In genomic region chr6:29695975-29696374, GRCm38 (mm10) we compare ENCODE assay signal across 15 mouse cellular contexts. TPM values are rescaled to one million over a fixed set of nuclear protein-coding genes. Genes with fewer than 3 reads are reported as not detected.
DNase-seq lines count a peak whose midpoint lies in the region; ATAC-seq and TF ChIP-seq lines count a peak whose summit lies in the region.
"Had no signal": no experiment of that assay in that cellular context is flagged by ENCODE, and none has a peak within 500 bp of the region (broad histone marks: within the 10 kb centered on the region; RNA-seq: fewer than 3 reads in every experiment).

No protein-coding gene starts in this region.

- 65% methylated on average over 7 of the region's 7 CpGs for WGBS in heart, embryonic 10.5 days
- WGBS in heart, adult 2 months = 81% methylated on average over 7 of the region's 7 CpGs
- WGBS in kidney, postnatal 0 days = 69% methylated on average over 5 of the region's 7 CpGs

- ATAC-seq in kidney, postnatal 0 days (replicated peaks; ENCODE audit: low FRiP score, low read depth) = no peak
- ATAC-seq in erythroid progenitor cell, adult 5-6 weeks (replicated peaks; ENCODE audit: low FRiP score, poor library complexity, severe bottlenecking) = 0 out of 2 replicates have a peak, but pooled peaks have one; percentile 6
- ATAC-seq in megakaryocyte progenitor cell, adult 5-6 weeks (replicated peaks; ENCODE audit: poor library complexity) = peak; percentile 19; the same call in 1 of the 2 replicates
- ATAC-seq: forebrain, postnatal 0 days; intestine, embryonic 15.5 days; midbrain, embryonic 16.5 days had no signal

- no peak for DNase-seq in heart, embryonic 10.5 days (ENCODE audit: low spot score)
- no peak for DNase-seq in heart, adult 2 months
- DNase-seq in kidney, postnatal 0 days (ENCODE audit: low spot score) = no peak
- no peak for DNase-seq in kidney, postnatal 10 days
- no peak for DNase-seq in left cerebral cortex, adult 18-20 months (ENCODE audit: low spot score in 2 of 2)
- DNase-seq in cerebellum, postnatal 10 days = no peak
- DNase-seq: adrenal gland, postnatal 14 days; forebrain, postnatal 0 days; gastrocnemius, postnatal 25 days; lung, postnatal 14 days had no signal

- no peak for TF ChIP-seq EP300 in heart, adult 2 months (IDR thresholded peaks at IDR 0.05; ENCODE audit: insufficient read depth, low read depth, low read length)

- peak overlapping the region; percentile 90 for H3K4me3 ChIP-seq in heart, embryonic 10.5 days
- no peak overlapping the region for H3K4me3 ChIP-seq in heart, adult 2 months
- H3K4me3 ChIP-seq in kidney, postnatal 0 days (replicated peaks; ENCODE audit: low read depth, low read length) = no peak overlapping the region
- H3K4me3 ChIP-seq: intestine, embryonic 15.5 days had no signal

- no peaks in the 10 kb centered on the region for H3K9me3 ChIP-seq in heart, embryonic 10.5 days
- no peaks in the 10 kb centered on the region for H3K9me3 ChIP-seq in kidney, postnatal 0 days (replicated peaks; ENCODE audit: low read length)
- H3K9me3 ChIP-seq: intestine, embryonic 15.5 days; neural tube, embryonic 15.5 days had no signal

- no peak for TF ChIP-seq CTCF in heart, adult 2 months (IDR thresholded peaks at IDR 0.05)
- no peak for TF ChIP-seq CTCF in kidney, postnatal 0 days (IDR thresholded peaks at IDR 0.05; ENCODE audit: low read depth)

- peaks cover 18% of the 10 kb centered on the region for H3K4me1 ChIP-seq in heart, embryonic 10.5 days
- peaks cover 1% of the 10 kb centered on the region; the same call in 1 of the 2 replicates for H3K4me1 ChIP-seq in heart, adult 2 months (ENCODE audit: control insufficient read depth, insufficient read depth, low read length)
- H3K4me1 ChIP-seq in kidney, postnatal 0 days (replicated peaks; ENCODE audit: insufficient read depth, low read length) = no peaks in the 10 kb centered on the region; the same call in 1 of the 2 replicates

- H3K4me2 ChIP-seq in kidney, postnatal 0 days (ENCODE audit: low read length) = peak overlapping the region; percentile 98; the same call in 1 of the 2 replicates

- peaks cover 46% of the 10 kb centered on the region for H3K27me3 ChIP-seq in heart, embryonic 10.5 days (ENCODE audit: insufficient read depth, poor library complexity, severe bottlenecking)
- no peaks in the 10 kb centered on the region for H3K27me3 ChIP-seq in heart, adult 2 months (ENCODE audit: control insufficient read depth, insufficient read depth, low read length)
- H3K27me3 ChIP-seq in kidney, postnatal 0 days (ENCODE audit: insufficient read depth, low read length) = no peaks in the 10 kb centered on the region

- no peak for TF ChIP-seq POLR2A in heart, adult 2 months (IDR thresholded peaks at IDR 0.05; ENCODE audit: insufficient read depth, low read depth, low read length)

- H3K27ac ChIP-seq in heart, embryonic 10.5 days = peak overlapping the region; percentile 91
- no peak overlapping the region for H3K27ac ChIP-seq in heart, adult 2 months
- H3K27ac ChIP-seq in kidney, postnatal 0 days = no peak overlapping the region
- H3K27ac ChIP-seq: intestine, embryonic 15.5 days had no signal

- no peak overlapping the region for H3K9ac ChIP-seq in heart, adult 2 months (ENCODE audit: low read depth, low read length)
- no peak overlapping the region for H3K9ac ChIP-seq in kidney, postnatal 0 days (ENCODE audit: low read depth, low read length)
- H3K9ac ChIP-seq: forebrain, postnatal 0 days; intestine, embryonic 15.5 days; neural tube, embryonic 15.5 days had no signal

- H3K79me2 ChIP-seq in heart, adult 2 months (replicated peaks; ENCODE audit: control insufficient read depth, insufficient read depth, low read length) = no peaks in the 10 kb centered on the region

- intact Hi-C loops in heart, adult 2 months (cut with DNase I) = no loop called here

- no peaks in the 10 kb centered on the region for H3K36me3 ChIP-seq in heart, embryonic 10.5 days
- no peaks in the 10 kb centered on the region for H3K36me3 ChIP-seq in heart, adult 2 months (ENCODE audit: control insufficient read depth, insufficient read depth, low read length)
- H3K36me3 ChIP-seq in kidney, postnatal 0 days (ENCODE audit: insufficient read depth, low read length) = no peaks in the 10 kb centered on the region
- H3K36me3 ChIP-seq: intestine, embryonic 15.5 days; neural tube, embryonic 15.5 days had no signal

RNA-seq across cellular contexts. Expression of gene Tspan33, which starts 2.0 kb away (rescaled TPM):
- polyA plus RNA-seq in heart, embryonic 10.5 days (2016; fragmentation: Nextera tagmentation; extraction: Ambion mirVana) = 16.0 and 17.2 TPM in 2 replicates
- 1 to 10 TPM; 2.2 to 2.5 TPM for total RNA-seq in heart, adult 2 months (2021)
- polyA plus RNA-seq in heart, adult 2 months (2012; rRNA removed) = 1.8 and 2.7 TPM in 2 replicates
- polyA plus RNA-seq in kidney, postnatal 0 days (2015; fragmentation: Nextera tagmentation; extraction: Ambion mirVana) = 24.9 and 25.2 TPM in 2 replicates
- total RNA-seq in erythroid progenitor cell, adult 5-6 weeks (2015; ENCODE audit: low replicate concordance) = 519 and 520 TPM in 2 replicates
- 729 and 794 TPM in 2 replicates for total RNA-seq in erythroid progenitor cell, adult 5-6 weeks (2017; ENCODE audit: low replicate concordance)
- total RNA-seq in megakaryocyte progenitor cell, adult 5-6 weeks (2015) = 4.6 and 5.4 TPM in 2 replicates
- total RNA-seq in megakaryocyte progenitor cell, adult 5-6 weeks (2017) = 3.7 and 5.8 TPM in 2 replicates
- total RNA-seq in left cerebral cortex, adult 18-20 months (2021) = 10 to 100 TPM; 23.1 to 25.9 TPM

RNA-seq across cellular contexts. Expression of gene Smo, which starts 39.3 kb away (rescaled TPM):
- 21.7 and 36.9 TPM in 2 replicates for polyA plus RNA-seq in heart, embryonic 10.5 days (2016; fragmentation: Nextera tagmentation; extraction: Ambion mirVana)
- total RNA-seq in heart, adult 2 months (2021) = 1 to 10 TPM; 8.3 to 8.5 TPM
- 12.7 and 16.4 TPM in 2 replicates for polyA plus RNA-seq in heart, adult 2 months (2012; rRNA removed)
- 26.4 and 27.5 TPM in 2 replicates for polyA plus RNA-seq in kidney, postnatal 0 days (2015; fragmentation: Nextera tagmentation; extraction: Ambion mirVana)
- 1.1 and 2.5 TPM in 2 replicates for total RNA-seq in erythroid progenitor cell, adult 5-6 weeks (2015; ENCODE audit: low replicate concordance)
- total RNA-seq in erythroid progenitor cell, adult 5-6 weeks (2017; ENCODE audit: low replicate concordance) = 0.08 and 0.77 TPM in 2 replicates
- total RNA-seq in megakaryocyte progenitor cell, adult 5-6 weeks (2015) = 25.5 and 33.6 TPM in 2 replicates
- 16.4 and 19.9 TPM in 2 replicates for total RNA-seq in megakaryocyte progenitor cell, adult 5-6 weeks (2017)
- 1 to 10 TPM; 8.3 to 9.1 TPM for total RNA-seq in left cerebral cortex, adult 18-20 months (2021)

Comparison
In these comparisons a context has a peak if more than half of its experiments do, and no peak if none do; other contexts are left out.
1. RNA of gene Tspan33, which starts 2.0 kb away (total RNA-seq): 519 to 794 TPM in erythroid progenitor cell, adult 5-6 weeks; 23.1 to 25.9 TPM in left cerebral cortex, adult 18-20 months, 3.7 to 5.8 TPM in megakaryocyte progenitor cell, adult 5-6 weeks and 2.2 to 2.5 TPM in heart, adult 2 months; every median in the first group is over 10 times any median in the second.